Mouse (Mus musculus): ENCODE measurements around the gene Pde9a.

Pde9a gene

GRCm38 (mm10) chr17:31519344-31519945 is 133.4 kb downstream of the Pde9a start:
- no peak for DNase-seq

GRCm38 (mm10) chr17:31519946-31520838 is 134.2 kb downstream of the Pde9a start, which contains the start of the genes Wdr4 and Ndufv3:
TSS of gene Wdr4 (minus strand) at chr17:31519980.
TSS of gene Ndufv3 (plus strand) at chr17:31520115.
- DNase-seq, result peak; percentile 99 to 100

GRCm38 (mm10) chr17:31520895-31521294 is 134.9 kb downstream of the Pde9a start:
- DNase-seq, result peak; percentile 84 to 86

- peak; percentile 40 to 45 for DNase-seq
These were observed 135.9 kb downstream of the Pde9a start for GRCm38 (mm10) chr17:31521948-31522347.

GRCm38 (mm10) chr17:31525114-31525513 is 139.1 kb downstream of the Pde9a start:
- no peak for DNase-seq

- no peak for DNase-seq
These were observed 139.8 kb downstream of the Pde9a start for GRCm38 (mm10) chr17:31525816-31526215.
